Mouse (Mus musculus): ENCODE data around the gene Olfr159. TPM values are rescaled to one million over a fixed set of nuclear protein-coding genes. Genes with fewer than 3 reads are reported as not detected.

Olfr159 gene
- polyA plus RNA-seq, 1 experiment from 2014 or later: not detected

Other genes starting within 250 kb of the Olfr159 start
- gene Tpm2, start 247.2 kb downstream of the Olfr159 start, polyA plus RNA-seq (2014; fragmentation: Nextera tagmentation; extraction: Ambion mirVana): 104 and 110 TPM in 2 replicates
- gene Creb3, start 208.7 kb downstream of the Olfr159 start, polyA plus RNA-seq (2014; fragmentation: Nextera tagmentation; extraction: Ambion mirVana): 39.4 and 43.3 TPM in 2 replicates
- 39.1 and 39.5 TPM in 2 replicates for gene Tln1, start 208.3 kb downstream of the Olfr159 start, polyA plus RNA-seq (2014; fragmentation: Nextera tagmentation; extraction: Ambion mirVana)
- 32.6 and 34.1 TPM in 2 replicates for gene Rgp1, start 192.3 kb downstream of the Olfr159 start, polyA plus RNA-seq (2014; fragmentation: Nextera tagmentation; extraction: Ambion mirVana)
- gene Gba2, start 192.1 kb downstream of the Olfr159 start, polyA plus RNA-seq (2014; fragmentation: Nextera tagmentation; extraction: Ambion mirVana): 20.7 and 20.8 TPM in 2 replicates
- gene Msmp, start 186.5 kb downstream of the Olfr159 start, polyA plus RNA-seq (2014; fragmentation: Nextera tagmentation; extraction: Ambion mirVana): 2.3 TPM in 1 of 2 replicates, not detected in the other
- gene Npr2, start 139.1 kb downstream of the Olfr159 start, polyA plus RNA-seq (2014; fragmentation: Nextera tagmentation; extraction: Ambion mirVana): 7.9 and 8.1 TPM in 2 replicates
- 0.89 and 1.1 TPM in 2 replicates for gene Spag8, start 117.4 kb downstream of the Olfr159 start, polyA plus RNA-seq (2014; fragmentation: Nextera tagmentation; extraction: Ambion mirVana)
- gene Hint2, start 114.5 kb downstream of the Olfr159 start, polyA plus RNA-seq (2014; fragmentation: Nextera tagmentation; extraction: Ambion mirVana): 71.4 and 73.9 TPM in 2 replicates
- gene Tmem8b, start 102.0 kb downstream of the Olfr159 start, polyA plus RNA-seq (2014; fragmentation: Nextera tagmentation; extraction: Ambion mirVana): 2.7 and 2.8 TPM in 2 replicates
- gene Fam221b, start 101.9 kb downstream of the Olfr159 start, polyA plus RNA-seq (2014; fragmentation: Nextera tagmentation; extraction: Ambion mirVana): 2.6 and 3.0 TPM in 2 replicates
- not detected in 2 replicates for gene Olfr70, start 70.2 kb downstream of the Olfr159 start, polyA plus RNA-seq (2014; fragmentation: Nextera tagmentation; extraction: Ambion mirVana)
- gene Olfr71, start 60.8 kb downstream of the Olfr159 start, polyA plus RNA-seq (2014; fragmentation: Nextera tagmentation; extraction: Ambion mirVana): not detected in 2 replicates
- 0.29 TPM in 1 of 2 replicates, not detected in the other for gene Hrct1, start 43.8 kb downstream of the Olfr159 start, polyA plus RNA-seq (2014; fragmentation: Nextera tagmentation; extraction: Ambion mirVana)
- 0.20 and 0.27 TPM in 2 replicates for gene Spaar, start 41.0 kb downstream of the Olfr159 start, polyA plus RNA-seq (2014; fragmentation: Nextera tagmentation; extraction: Ambion mirVana)
- gene Olfr156, start 52.9 kb upstream of the Olfr159 start, polyA plus RNA-seq (2014; fragmentation: Nextera tagmentation; extraction: Ambion mirVana): 0.16 and 0.34 TPM in 2 replicates
- not detected in 2 replicates for gene Olfr157, start 69.2 kb upstream of the Olfr159 start, polyA plus RNA-seq (2014; fragmentation: Nextera tagmentation; extraction: Ambion mirVana)
- not detected in 2 replicates for gene Olfr155, start 80.6 kb upstream of the Olfr159 start, polyA plus RNA-seq (2014; fragmentation: Nextera tagmentation; extraction: Ambion mirVana)
- gene Reck, start 104.5 kb upstream of the Olfr159 start, polyA plus RNA-seq (2014; fragmentation: Nextera tagmentation; extraction: Ambion mirVana): 25.7 and 26.1 TPM in 2 replicates
- gene Glipr2, start 186.4 kb upstream of the Olfr159 start, polyA plus RNA-seq (2014; fragmentation: Nextera tagmentation; extraction: Ambion mirVana): 70.4 and 75.2 TPM in 2 replicates
- not detected in 2 replicates for gene Ccin, start 212.5 kb upstream of the Olfr159 start, polyA plus RNA-seq (2014; fragmentation: Nextera tagmentation; extraction: Ambion mirVana)
- 251 and 264 TPM in 2 replicates for gene Clta, start 233.4 kb upstream of the Olfr159 start, polyA plus RNA-seq (2014; fragmentation: Nextera tagmentation; extraction: Ambion mirVana)

All from limb, embryonic 11.5 days (tissue).